Mouse (Mus musculus) heart, postnatal 0 days (tissue): ENCODE measurements at regions not wholly inside any gene's neighbourhood (a gene's known extent, or its start where the extent isn't known, plus 50 kb on each side); places are given as distances from the start of the nearest gene placed in this dataset.

Experiments
- ATAC-seq: fragments of 200-750 bp; cut with Nextera tagmentation; 2 replicates; pipeline ENCODE4 v1.8.0; 2017; ENCODE audit warnings: low read depth, moderate number of reproducible peaks, moderate library complexity; ENCODE audit not compliant: insufficient read depth
- DNase-seq: peaks from one replicate; pipeline ENCODE4 v3.0.0-alpha.2; 2016; ENCODE audit warnings: low spot score
- H3K27ac ChIP-seq: fragments of 300-500 bp; sonication (generic); 2 replicates; pipeline ENCODE4 v1.5.1; 2014; ENCODE audit warnings: low read depth, mild to moderate bottlenecking
- H3K27me3 ChIP-seq: fragments of 300-500 bp; sonication (generic); 2 replicates; pipeline ENCODE4 v1.6.1; 2014; ENCODE audit warnings: low read length, mixed read lengths; ENCODE audit not compliant: control insufficient read depth, insufficient read depth
- H3K36me3 ChIP-seq: fragments of 300-500 bp; sonication (generic); replicated peaks from 2 replicates; pipeline ENCODE4 v1.6.1; 2014; ENCODE audit warnings: low read length, mixed read lengths; ENCODE audit not compliant: control insufficient read depth, insufficient read depth
- H3K4me1 ChIP-seq: fragments of 300-500 bp; sonication (generic); 2 replicates; pipeline ENCODE4 v1.6.1; 2014; ENCODE audit warnings: antibody characterized with exemption; ENCODE audit not compliant: control insufficient read depth, insufficient read depth
- H3K4me2 ChIP-seq: fragments of 300-500 bp; sonication (generic); 2 replicates; pipeline ENCODE4 v1.6.1; 2014; ENCODE audit warnings: low read depth, mild to moderate bottlenecking, low read length, moderate library complexity
- H3K4me3 ChIP-seq: fragments of 300-500 bp; sonication (generic); 2 replicates; pipeline ENCODE4 v1.5.1; 2014; ENCODE audit warnings: low read depth, low read length
- H3K9ac ChIP-seq: fragments of 300-500 bp; sonication (generic); replicated peaks from 2 replicates; pipeline ENCODE4 v1.6.1; 2014; ENCODE audit warnings: low read depth, low read length, mixed read lengths
- H3K9me3 ChIP-seq: fragments of 300-500 bp; sonication (generic); replicated peaks from 2 replicates; pipeline ENCODE4 v1.6.1; 2016; ENCODE audit warnings: low read length; ENCODE audit not compliant: control insufficient read depth
- CTCF ChIP-seq: IDR thresholded peaks from 2 replicates; pipeline ENCODE4 v1.5.1; 2016; ENCODE audit warnings: antibody characterized with exemption, control low read depth, low read depth
- EP300 ChIP-seq: IDR thresholded peaks from 2 replicates; pipeline ENCODE4 v1.6.1; 2016; ENCODE audit warnings: antibody characterized with exemption, low read depth
- WGBS: fragments of 180-500 bp; shearing (Covaris S2); extraction: QIAGEN DNeasy Blood & Tissue Kit; methylation state at CpG from one replicate; pipeline ENCODE4 v1.1.7; 2014; 5-methylcytosine and 5-hydroxymethylcytosine counted together

DNA sequence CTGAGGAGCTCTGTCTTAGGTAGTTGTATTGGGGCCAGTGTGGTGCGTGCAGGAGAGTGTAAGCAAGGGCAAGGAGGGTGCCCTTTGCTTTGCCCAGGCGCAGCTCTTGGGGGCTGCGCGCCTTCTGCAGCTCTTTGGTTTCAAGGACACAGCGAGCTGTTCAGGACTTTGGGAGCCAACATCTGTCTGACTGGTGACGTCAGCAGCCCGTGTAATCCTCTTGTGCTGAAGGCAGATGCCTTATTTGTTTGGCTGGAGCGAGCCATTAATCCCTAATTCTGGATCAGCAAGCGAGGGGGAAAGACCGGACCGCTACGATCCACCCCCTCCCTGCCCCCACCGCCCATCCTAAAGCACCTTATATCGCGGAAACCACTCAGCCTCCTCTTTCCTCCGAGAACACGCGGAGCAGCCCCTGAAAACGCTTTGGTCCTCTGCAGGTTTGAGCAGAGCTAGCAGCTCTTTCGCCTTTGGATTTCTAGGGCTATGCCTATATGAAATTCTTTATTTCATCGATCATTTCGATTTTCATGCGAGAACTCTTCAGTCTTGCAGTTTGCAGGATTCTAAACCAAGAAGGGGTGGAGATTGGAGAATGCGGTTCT, 154.5 kb upstream of the Cypt12 start:
- Histone ChIP-seq H3K9ac (no peak overlapping the region), H3K9me3 (no peaks in the 10 kb centered on the region), H3K4me1 (no peaks in the 10 kb centered on the region), H3K27ac (no peak overlapping the region), H3K27me3 (peaks cover 86% of the 10 kb centered on the region), H3K4me2 (0 out of 2 replicates have a peak overlapping the region, but pooled peaks have one; percentile 15), H3K36me3 (no peaks in the 10 kb centered on the region), H3K4me3 (peak overlapping the region; percentile 31)
- WGBS = 1% methylated on average over 24 of the region's 24 CpGs
- ATAC-seq = no peak
- DNase-seq = no peak
- TF ChIP-seq CTCF = no peak
- TF ChIP-seq EP300 = no peak

GRCm38 (mm10) chr3:17794251-17795061, 153.8 kb upstream of the Cypt12 start:
- ATAC-seq = no peak
- Histone ChIP-seq H3K36me3 (no peaks in the 10 kb centered on the region), H3K9ac (no peak overlapping the region), H3K4me1 (no peaks in the 10 kb centered on the region), H3K4me3 (peak overlapping the region; percentile 31), H3K4me2 (peak overlapping the region; percentile 15; the same call in 1 of the 2 replicates), H3K9me3 (no peaks in the 10 kb centered on the region), H3K27ac (no peak overlapping the region), H3K27me3 (peaks cover 79% of the 10 kb centered on the region)
- TF ChIP-seq EP300 = no peak
- TF ChIP-seq CTCF = no peak
- WGBS = under 1% methylated on average over 46 of the region's 46 CpGs
- no peak for DNase-seq

- Histone ChIP-seq H3K4me2 (no peak overlapping the region), H3K27me3 (peaks cover 69% of the 10 kb centered on the region), H3K27ac (no peak overlapping the region), H3K9me3 (no peaks in the 10 kb centered on the region), H3K9ac (no peak overlapping the region), H3K4me1 (no peaks in the 10 kb centered on the region), H3K36me3 (no peaks in the 10 kb centered on the region), H3K4me3 (no peak overlapping the region)
- TF ChIP-seq EP300 (no peak), CTCF (no peak)
- ATAC-seq = no peak
- no peak for DNase-seq
- WGBS = 9% methylated on average over 24 of the region's 24 CpGs
Measured at GRCm38 (mm10) chr3:17795271-17796260, 152.6 kb upstream of the Cypt12 start.

GRCm38 (mm10) chr3:17796766-17797165, 151.4 kb upstream of the Cypt12 start:
- Histone ChIP-seq H3K9me3 (no peaks in the 10 kb centered on the region), H3K9ac (no peak overlapping the region), H3K36me3 (no peaks in the 10 kb centered on the region), H3K27ac (no peak overlapping the region), H3K4me1 (no peaks in the 10 kb centered on the region), H3K4me3 (no peak overlapping the region), H3K4me2 (no peak overlapping the region), H3K27me3 (peaks cover 57% of the 10 kb centered on the region)
- WGBS = 18% methylated on average over 3 of the region's 3 CpGs
- DNase-seq = no peak
- TF ChIP-seq EP300 = no peak
- TF ChIP-seq CTCF = no peak
- ATAC-seq = no peak

- H3K4me3 ChIP-seq = no peak overlapping the region
- ATAC-seq (no peak), DNase-seq (no peak)
- 7% methylated on average over 12 of the region's 12 CpGs for WGBS
- H3K27ac ChIP-seq = no peak overlapping the region
- no peaks in the 10 kb centered on the region for H3K4me1 ChIP-seq
- no peak overlapping the region for H3K4me2 ChIP-seq
- peaks cover 43% of the 10 kb centered on the region for H3K27me3 ChIP-seq
- no peak overlapping the region for H3K9ac ChIP-seq
- no peaks in the 10 kb centered on the region for H3K9me3 ChIP-seq
- TF ChIP-seq EP300 (no peak), CTCF (peak; percentile 53)
- H3K36me3 ChIP-seq = no peaks in the 10 kb centered on the region
Measured at GRCm38 (mm10) chr3:17798399-17798798, 149.8 kb upstream of the Cypt12 start.
